In the genomic region with DNA sequence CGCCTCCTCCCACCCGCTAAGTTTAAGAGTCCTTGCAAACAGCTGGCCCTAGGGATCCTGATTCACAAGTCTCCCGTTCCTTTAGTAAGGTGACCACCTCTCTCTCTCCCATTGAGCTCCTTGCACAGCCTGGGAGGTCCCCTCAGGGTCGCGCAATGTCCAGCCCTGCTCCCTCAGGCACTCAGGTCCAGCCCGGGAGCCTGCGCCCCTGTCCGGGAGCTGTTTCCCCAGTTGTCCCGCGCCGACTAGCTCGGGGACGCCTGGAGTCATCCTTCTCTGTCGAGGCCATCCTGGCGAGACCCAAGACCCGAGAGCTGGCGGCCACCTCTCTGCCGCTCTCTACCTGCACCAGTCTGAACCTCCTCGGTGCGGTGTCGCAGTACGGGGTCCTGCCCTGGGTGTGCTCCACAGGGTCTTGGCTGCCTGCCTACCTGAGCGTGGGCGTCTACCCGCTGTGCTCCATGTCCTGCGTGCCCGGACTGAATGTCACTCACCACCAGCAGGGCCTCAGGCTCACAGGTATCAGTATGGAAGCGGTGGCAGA, we compare ENCODE assay signal across 13 mouse cellular contexts. TPM values are rescaled to one million over a fixed set of nuclear protein-coding genes. Genes with fewer than 3 reads are reported as not detected.
DNase-seq lines count a peak whose midpoint lies in the region; ATAC-seq and TF ChIP-seq lines count a peak whose summit lies in the region.
"Had no signal": no experiment of that assay in that cellular context is flagged by ENCODE, and none has a peak within 500 bp of the region (broad histone marks: within the 10 kb centered on the region; RNA-seq: fewer than 3 reads in every experiment).

A gene (plus strand): TSS at position 51 of the 544 bp plus-strand sequence.

- no peak within 1 kb of the TSS for H3K27ac ChIP-seq in heart, embryonic 16.5 days (ENCODE audit: low read length)
- no peak within 1 kb of the TSS for H3K27ac ChIP-seq in heart, adult 2 months
- H3K27ac ChIP-seq in lung, postnatal 0 days (ENCODE audit: low read length) = no peak within 1 kb of the TSS
- no peak within 1 kb of the TSS for H3K27ac ChIP-seq in embryonic facial prominence, embryonic 12.5 days
- no peak within 1 kb of the TSS for H3K27ac ChIP-seq in limb, embryonic 13.5 days
- H3K27ac ChIP-seq: hindbrain, embryonic 14.5 days; neural tube, embryonic 13.5 days had no signal

- intact Hi-C loops in heart, adult 2 months (cut with DNase I) = no loop called here

- no peaks in the 10 kb centered on the region for H3K9me3 ChIP-seq in heart, embryonic 16.5 days (replicated peaks; ENCODE audit: control insufficient read depth, low read length)
- H3K9me3 ChIP-seq in lung, postnatal 0 days (ENCODE audit: low read length) = no peaks in the 10 kb centered on the region
- no peaks in the 10 kb centered on the region for H3K9me3 ChIP-seq in embryonic facial prominence, embryonic 12.5 days
- H3K9me3 ChIP-seq in limb, embryonic 13.5 days = no peaks in the 10 kb centered on the region
- H3K9me3 ChIP-seq: neural tube, embryonic 13.5 days had no signal

- H3K36me3 ChIP-seq in heart, embryonic 16.5 days (ENCODE audit: control insufficient read depth, insufficient read depth) = no peaks in the 10 kb centered on the region
- H3K36me3 ChIP-seq in heart, adult 2 months (ENCODE audit: control insufficient read depth, insufficient read depth, low read length) = no peaks in the 10 kb centered on the region
- H3K36me3 ChIP-seq in lung, postnatal 0 days (ENCODE audit: insufficient read depth, low read length) = no peaks in the 10 kb centered on the region
- no peaks in the 10 kb centered on the region for H3K36me3 ChIP-seq in embryonic facial prominence, embryonic 12.5 days
- no peaks in the 10 kb centered on the region for H3K36me3 ChIP-seq in limb, embryonic 13.5 days
- H3K36me3 ChIP-seq: neural tube, embryonic 13.5 days had no signal

- no peak for DNase-seq in heart, adult 2 months
- no peak for DNase-seq in lung, postnatal 0 days (ENCODE audit: low spot score)
- DNase-seq in lung, postnatal 36 days = no peak
- DNase-seq in layer of hippocampus, postnatal 14 days (ENCODE audit: low spot score in 2 of 2) = no peak
- DNase-seq: cerebellum, adult 9-10 months; right cerebral cortex, postnatal 14 days had no signal

- H3K79me2 ChIP-seq in heart, adult 2 months (replicated peaks; ENCODE audit: control insufficient read depth, insufficient read depth, low read length) = no peaks in the 10 kb centered on the region

- peaks cover 3% of the 10 kb centered on the region; the same call in 1 of the 2 replicates for H3K4me1 ChIP-seq in heart, embryonic 16.5 days (ENCODE audit: control insufficient read depth, insufficient read depth, low read length)
- no peaks in the 10 kb centered on the region for H3K4me1 ChIP-seq in heart, adult 2 months (ENCODE audit: control insufficient read depth, insufficient read depth, low read length)
- no peaks in the 10 kb centered on the region for H3K4me1 ChIP-seq in lung, postnatal 0 days (ENCODE audit: insufficient read depth, low read depth, low read length)
- H3K4me1 ChIP-seq in embryonic facial prominence, embryonic 12.5 days = no peaks in the 10 kb centered on the region
- peaks cover 8% of the 10 kb centered on the region for H3K4me1 ChIP-seq in limb, embryonic 13.5 days
- H3K4me1 ChIP-seq: neural tube, embryonic 13.5 days had no signal

- no peak for TF ChIP-seq CTCF in heart, adult 2 months (IDR thresholded peaks at IDR 0.05)
- TF ChIP-seq CTCF in lung, postnatal 0 days (IDR thresholded peaks at IDR 0.05) = no peak

- 10% methylated on average over 28 of the region's 28 CpGs for WGBS in heart, embryonic 16.5 days
- 18% methylated on average over 28 of the region's 28 CpGs for WGBS in heart, adult 2 months
- 12% methylated on average over 28 of the region's 28 CpGs for WGBS in lung, postnatal 0 days
- WGBS in embryonic facial prominence, embryonic 12.5 days = 12% methylated on average over 28 of the region's 28 CpGs
- WGBS in limb, embryonic 13.5 days = 11% methylated on average over 28 of the region's 28 CpGs

- peaks cover 19% of the 10 kb centered on the region for H3K27me3 ChIP-seq in heart, embryonic 16.5 days (ENCODE audit: control insufficient read depth, insufficient read depth, low read length)
- peaks cover 2% of the 10 kb centered on the region; the same call in 1 of the 2 replicates for H3K27me3 ChIP-seq in heart, adult 2 months (ENCODE audit: control insufficient read depth, insufficient read depth, low read length)
- no peaks in the 10 kb centered on the region for H3K27me3 ChIP-seq in lung, postnatal 0 days (replicated peaks; ENCODE audit: insufficient read depth, low read length)
- H3K27me3 ChIP-seq in embryonic facial prominence, embryonic 12.5 days = peaks cover 34% of the 10 kb centered on the region
- peaks cover 60% of the 10 kb centered on the region for H3K27me3 ChIP-seq in limb, embryonic 13.5 days

- no peak for TF ChIP-seq POLR2A in heart, adult 2 months (IDR thresholded peaks at IDR 0.05; ENCODE audit: insufficient read depth, low read depth, low read length)

- no peak; the same call in 1 of the 2 replicates for ATAC-seq in heart, embryonic 16.5 days (replicated peaks; ENCODE audit: extremely low read depth, insufficient read depth, low FRiP score)
- ATAC-seq in lung, postnatal 0 days = 0 out of 2 replicates have a peak, but pooled peaks have one; percentile 7
- no peak for ATAC-seq in embryonic facial prominence, embryonic 12.5 days (ENCODE audit: insufficient number of reproducible peaks, insufficient read depth, low FRiP score, low TSS enrichment)
- no peak for ATAC-seq in limb, embryonic 13.5 days (ENCODE audit: low FRiP score, low read depth)

- H3K4me3 ChIP-seq in heart, embryonic 16.5 days (ENCODE audit: low read length) = no peak within 1 kb of the TSS; the same call in 1 of the 2 replicates
- no peak within 1 kb of the TSS for H3K4me3 ChIP-seq in heart, adult 2 months
- H3K4me3 ChIP-seq in lung, postnatal 0 days (ENCODE audit: low read depth, low read length) = no peak within 1 kb of the TSS
- no peak within 1 kb of the TSS for H3K4me3 ChIP-seq in embryonic facial prominence, embryonic 12.5 days
- peak within 1 kb of the TSS; percentile 7; the same call in 1 of the 2 replicates for H3K4me3 ChIP-seq in limb, embryonic 13.5 days
- H3K4me3 ChIP-seq: neural tube, embryonic 13.5 days had no signal

- no peak for TF ChIP-seq EP300 in heart, adult 2 months (IDR thresholded peaks at IDR 0.05; ENCODE audit: insufficient read depth, low read depth, low read length)
- no peak for TF ChIP-seq EP300 in lung, postnatal 0 days (IDR thresholded peaks at IDR 0.05)

- peak within 1 kb of the TSS; percentile 27; the same call in 1 of the 2 replicates for H3K4me2 ChIP-seq in heart, embryonic 16.5 days (ENCODE audit: low read depth, low read length)
- peak within 1 kb of the TSS; percentile 28; the same call in 1 of the 2 replicates for H3K4me2 ChIP-seq in lung, postnatal 0 days (replicated peaks; ENCODE audit: low read depth, low read length)
- H3K4me2 ChIP-seq in embryonic facial prominence, embryonic 12.5 days (replicated peaks) = peak within 1 kb of the TSS; percentile 35; the same call in 1 of the 2 replicates
- H3K4me2 ChIP-seq in limb, embryonic 13.5 days (replicated peaks) = peak within 1 kb of the TSS; percentile 41
- H3K4me2 ChIP-seq: hindbrain, embryonic 14.5 days; neural tube, embryonic 13.5 days had no signal

- no peak within 1 kb of the TSS; the same call in 1 of the 2 replicates for H3K9ac ChIP-seq in heart, embryonic 16.5 days (ENCODE audit: low read length)
- H3K9ac ChIP-seq in heart, adult 2 months (ENCODE audit: low read depth, low read length) = no peak within 1 kb of the TSS
- H3K9ac ChIP-seq in lung, postnatal 0 days (replicated peaks; ENCODE audit: low read depth) = no peak within 1 kb of the TSS; the same call in 1 of the 2 replicates
- 0 out of 2 replicates have a peak within 1 kb of the TSS, but pooled peaks have one; percentile 21 for H3K9ac ChIP-seq in embryonic facial prominence, embryonic 12.5 days
- no peak within 1 kb of the TSS for H3K9ac ChIP-seq in limb, embryonic 13.5 days
- H3K9ac ChIP-seq: hindbrain, embryonic 14.5 days; neural tube, embryonic 13.5 days had no signal

RNA-seq across cellular contexts. Expression of the gene that starts here (rescaled TPM):
- polyA plus RNA-seq in heart, embryonic 16.5 days (2015; fragmentation: Nextera tagmentation; extraction: Ambion mirVana) = not detected in 2 replicates
- total RNA-seq in heart, adult 2 months (2021) = not detected
- not detected in 2 replicates for polyA plus RNA-seq in heart, adult 2 months (2012; rRNA removed)
- polyA plus RNA-seq in lung, postnatal 0 days (2015; fragmentation: Nextera tagmentation; extraction: Ambion mirVana) = 0.24 and 0.27 TPM in 2 replicates
- not detected in 2 replicates for polyA plus RNA-seq in embryonic facial prominence, embryonic 12.5 days (2016; fragmentation: Nextera tagmentation; extraction: Ambion mirVana)
- polyA plus RNA-seq in limb, embryonic 13.5 days (2015; fragmentation: Nextera tagmentation; extraction: Ambion mirVana) = not detected in 2 replicates
- not detected for total RNA-seq in layer of hippocampus, postnatal 14 days (2021)
- total RNA-seq: left cerebral cortex, postnatal 25 days had no signal
- polyA plus RNA-seq: brain, embryonic 14.5 days; hindbrain, embryonic 14.5 days; neural tube, embryonic 13.5 days had no signal

Comparison
In these comparisons a context has a peak if more than half of its experiments do, and no peak if none do; other contexts are left out.
1. Peak in ATAC-seq and H3K4me2 ChIP-seq in lung, postnatal 0 days; RNA of the gene not detected or under 1 TPM.